Mouse (Mus musculus): ENCODE results near the gene Elmo1.

GRCm38 (mm10) chr13:20371501-20371900 lies 281.1 kb downstream of the Elmo1 start:
- no peak for TF ChIP-seq CTCF (IDR thresholded peaks at IDR 0.05; ENCODE audit: low read depth)
- no peak for TF ChIP-seq EP300 (IDR thresholded peaks at IDR 0.05; ENCODE audit: low read depth)
